Mouse (Mus musculus): ENCODE data around the gene Wnt4.

DNA sequence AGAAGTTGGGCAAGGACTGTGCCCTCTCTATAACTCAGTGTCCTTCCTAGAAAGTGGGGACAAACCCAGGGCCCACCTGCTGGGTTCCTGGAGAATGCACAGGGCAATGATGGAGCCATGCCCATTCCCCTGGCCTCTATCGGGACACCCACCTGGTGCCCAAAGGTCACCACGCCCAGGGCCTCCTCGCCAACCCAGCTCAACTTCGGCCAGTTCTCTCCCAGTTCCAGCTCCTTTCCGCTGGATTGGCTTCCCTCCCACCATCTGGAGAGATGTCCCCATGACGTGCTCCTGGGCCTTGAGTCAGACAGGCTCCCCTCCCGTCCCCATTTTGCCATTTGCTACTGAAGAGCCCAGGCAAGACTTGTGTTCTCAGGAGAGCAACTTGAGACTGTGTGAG lies 15.3 kb downstream of the Wnt4 start:
- TF ChIP-seq EP300 (IDR thresholded peaks at IDR 0.05; ENCODE audit: low read depth) = no peak
- no peak for TF ChIP-seq CTCF (IDR thresholded peaks at IDR 0.05; ENCODE audit: low read depth)
